Mouse (Mus musculus) heart, postnatal 36 days (tissue): ENCODE measurements around the gene B230219D22Rik. TPM values are rescaled to one million over a fixed set of nuclear protein-coding genes. Genes with fewer than 3 reads are reported as not detected.
"Not testable (repeated sequence)": the region's sequence is repeated elsewhere in the genome, so short reads cannot be mapped to it uniquely, and the experiment has no call there.

Experiments used
- DNase-seq, 2 experiments: peaks; one replicate each; pipeline ENCODE4 v3.0.0; 2021 to 2022
- intact Hi-C: fragments of 180-260 bp; cut with DNase I; formaldehyde crosslinking; loops from one replicate; pipeline ENCODE4 v1.15.1; 2025
- total RNA-seq, 2 experiments: library from RNA; stranded (reverse); gene quantifications; 2 replicates each; pipeline ENCODE4 v1.2.3; 2021

B230219D22Rik gene
- total RNA-seq = 10 to 100 TPM; 39.6 to 45.0 TPM

DNA sequence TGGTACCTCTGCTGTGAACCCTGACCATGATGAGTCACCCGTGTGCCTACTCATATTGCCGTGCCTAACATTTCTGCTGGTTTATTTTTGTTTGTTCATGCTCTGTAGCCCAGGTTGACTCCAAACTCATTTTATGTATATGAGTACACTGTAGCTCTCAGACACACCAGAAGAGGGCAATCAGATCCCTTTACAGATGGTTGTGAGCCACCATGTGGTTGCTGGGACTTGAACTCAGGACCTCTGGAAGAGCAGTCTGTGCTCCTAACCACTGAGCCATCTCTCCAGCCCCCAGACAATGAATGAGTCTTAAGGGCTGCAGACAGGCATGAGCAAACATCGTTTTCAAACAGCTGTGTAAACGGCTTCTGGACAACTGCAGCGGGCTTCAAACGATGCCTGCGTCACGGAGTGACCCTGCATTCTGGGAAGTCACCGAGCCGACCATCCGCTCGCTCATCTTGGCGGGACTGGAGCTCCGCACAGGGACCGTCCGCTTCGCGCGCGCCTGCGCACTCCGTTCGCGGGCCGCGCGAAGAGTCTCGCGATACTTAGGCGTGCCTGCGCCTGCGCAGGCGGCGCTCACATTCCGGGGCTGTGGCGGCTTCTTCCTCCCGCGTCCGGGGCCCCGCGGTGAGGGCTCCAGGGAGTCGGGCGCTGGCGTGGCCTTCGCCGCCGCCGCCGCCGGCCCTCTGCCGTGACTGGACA, at the start of gene B230219D22Rik:
TSS of gene B230219D22Rik (plus strand) at position 590 of the 708 bp plus-strand sequence.
- intact Hi-C loops = loop anchor here (1.0 to 2.0 kb wide), 3 partner anchors 22 to 58 kb away; partner anchors contain the start of genes Ddx46, Pcbd2 and Txndc15
- DNase-seq = peak; percentile 90 to 94

DNA sequence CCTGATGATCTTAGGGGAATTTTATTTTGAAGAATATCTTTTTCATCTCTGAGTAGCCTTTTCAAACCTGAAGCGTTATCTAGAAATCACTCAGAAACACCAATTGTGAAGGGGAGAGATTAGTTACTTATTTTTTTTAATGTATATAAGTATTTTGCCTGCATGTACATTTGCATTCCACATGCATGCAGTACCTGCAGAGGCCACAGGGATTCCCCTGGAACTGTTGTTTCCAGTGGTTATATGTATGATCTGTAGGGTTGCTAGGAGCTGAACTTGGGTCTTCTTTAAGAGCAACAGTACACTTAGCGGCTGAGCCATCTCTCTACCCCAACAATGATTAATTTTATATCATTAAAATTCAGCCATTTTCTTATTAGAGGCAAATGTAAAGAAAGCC, 48.4 kb upstream of the B230219D22Rik start:
- intact Hi-C loops = loop anchor here (5.0 kb wide), 1 partner anchor 237 kb away; no protein-coding TSS in a partner anchor
- no peak for DNase-seq

DNA sequence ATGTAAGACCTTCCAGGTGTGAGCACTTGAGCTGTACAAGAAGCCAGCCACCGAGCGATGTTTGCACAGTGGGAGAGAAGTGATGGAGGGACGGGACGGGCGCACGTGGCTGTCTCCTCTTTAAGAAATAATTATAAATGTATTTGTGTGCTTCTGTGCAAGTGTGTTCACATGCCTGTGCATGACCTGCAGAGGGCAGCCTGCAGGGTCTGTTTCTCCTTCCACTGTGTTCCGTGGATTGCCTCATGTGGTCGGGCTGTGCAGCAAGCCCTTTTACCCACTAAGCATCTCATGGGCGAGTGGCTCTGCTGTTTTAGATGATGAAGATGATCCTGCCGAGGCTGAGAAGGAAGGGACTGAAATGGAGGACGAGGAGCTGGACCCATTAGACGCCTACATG, 42.8 kb upstream of the B230219D22Rik start:
- intact Hi-C loops = no loop called here
- no peak for DNase-seq

DNA sequence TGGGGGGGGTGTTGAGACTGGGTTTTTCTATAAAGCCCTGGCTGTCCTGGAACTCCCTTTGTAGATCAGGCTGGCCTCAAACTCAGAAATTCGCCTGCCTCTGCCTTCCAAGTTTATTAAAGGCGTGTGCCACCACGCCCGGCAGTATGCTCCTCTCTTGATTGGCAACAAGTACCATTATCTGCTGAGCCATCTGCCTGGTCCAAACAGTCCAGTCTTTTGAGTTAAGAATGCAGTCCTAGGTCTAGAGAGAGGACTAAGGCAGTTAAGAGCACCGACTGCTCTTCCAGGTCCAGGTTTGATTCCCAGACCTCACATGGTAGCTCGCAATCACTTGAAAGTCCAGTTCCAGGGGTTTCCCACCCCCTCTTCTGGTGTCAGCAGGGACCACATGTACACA, 41.9 kb upstream of the B230219D22Rik start:
- intact Hi-C loops = no loop called here
- no peak for DNase-seq

DNA sequence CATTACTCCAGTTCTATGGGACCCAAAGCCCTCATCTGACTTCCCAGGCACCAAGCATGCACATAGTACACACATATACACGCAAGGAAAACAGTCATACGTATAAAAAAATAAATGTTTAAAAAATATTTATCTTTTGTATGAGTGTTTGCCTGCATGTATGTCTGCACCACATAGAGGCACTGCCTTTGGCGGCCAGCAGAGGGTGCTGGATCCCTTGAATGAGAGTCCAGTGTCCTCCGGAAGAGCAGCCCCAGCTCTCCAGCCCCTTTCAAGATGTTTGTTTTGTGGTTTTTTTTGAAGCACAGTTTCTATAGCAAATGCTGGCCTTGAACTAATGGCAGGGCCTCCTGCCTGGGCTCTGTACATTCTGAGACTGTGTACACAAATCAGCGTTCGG, 24.4 kb upstream of the B230219D22Rik start:
- DNase-seq = peak; percentile 8 to 38
- intact Hi-C loops = loop anchor here (2.0 kb wide), 1 partner anchor 58 kb away; the partner anchor contains the start of gene Pcbd2

DNA sequence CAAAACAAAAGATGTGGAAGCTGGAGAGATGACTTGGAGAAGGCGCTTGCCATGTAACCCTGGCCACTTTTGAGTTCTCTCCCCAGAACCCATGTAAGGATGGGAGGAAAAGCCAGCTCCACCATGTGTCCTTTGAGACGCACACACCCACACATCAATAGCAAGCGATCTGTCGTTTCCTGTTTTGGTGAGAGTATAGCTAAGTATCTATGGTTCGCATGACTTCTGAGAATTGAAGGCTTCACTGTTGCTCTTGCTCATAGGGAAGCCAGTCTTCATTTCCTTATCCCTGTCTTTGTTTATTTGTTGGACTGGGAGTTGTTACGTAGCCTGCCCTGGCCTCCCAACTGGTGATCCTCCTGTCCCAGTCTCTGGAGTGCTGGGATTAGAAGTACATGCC, 20.2 kb upstream of the B230219D22Rik start:
- DNase-seq = no peak
- intact Hi-C loops = no loop called here

DNA sequence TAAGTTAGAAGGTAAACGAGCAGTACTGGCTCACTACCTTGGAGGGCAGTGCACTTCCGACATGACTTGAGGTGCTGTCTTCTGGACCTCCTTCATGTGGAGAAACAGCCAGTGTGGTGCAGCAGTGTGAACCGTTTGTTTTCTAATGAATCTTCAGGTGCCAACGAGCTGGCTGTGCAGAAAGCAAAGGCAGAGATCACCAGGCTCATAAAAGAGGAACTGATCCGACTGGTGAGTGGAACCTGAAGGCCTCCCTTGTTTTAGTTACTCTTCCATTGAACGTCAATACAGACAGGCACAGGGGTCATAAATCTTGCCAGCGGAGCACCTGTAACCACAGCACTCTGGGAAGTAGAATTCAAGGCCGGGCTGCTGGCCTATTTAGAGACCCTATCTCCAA, 15.6 kb upstream of the B230219D22Rik start:
- intact Hi-C loops = no loop called here
- no peak for DNase-seq

DNA sequence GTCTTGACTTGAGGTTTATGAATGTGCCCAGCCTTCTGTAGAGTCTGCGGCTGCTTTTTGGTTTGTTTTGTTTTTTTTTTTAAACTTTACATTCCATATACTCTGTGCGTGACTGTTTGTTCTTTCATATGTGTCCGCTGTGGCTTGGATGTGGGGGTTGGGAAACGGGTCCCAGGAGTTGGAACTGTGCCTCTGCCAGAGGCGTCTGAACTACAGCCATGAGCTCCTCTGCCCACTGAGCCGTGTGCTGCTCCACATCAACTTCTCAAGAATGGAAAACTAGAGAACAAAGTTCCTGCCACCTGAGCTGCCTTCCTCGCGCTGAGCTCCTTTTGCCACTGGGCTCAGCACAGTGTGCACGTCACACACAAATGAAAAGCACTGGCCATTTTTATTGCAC, 10.7 kb upstream of the B230219D22Rik start:
- intact Hi-C loops = no loop called here
- no peak for DNase-seq

DNA sequence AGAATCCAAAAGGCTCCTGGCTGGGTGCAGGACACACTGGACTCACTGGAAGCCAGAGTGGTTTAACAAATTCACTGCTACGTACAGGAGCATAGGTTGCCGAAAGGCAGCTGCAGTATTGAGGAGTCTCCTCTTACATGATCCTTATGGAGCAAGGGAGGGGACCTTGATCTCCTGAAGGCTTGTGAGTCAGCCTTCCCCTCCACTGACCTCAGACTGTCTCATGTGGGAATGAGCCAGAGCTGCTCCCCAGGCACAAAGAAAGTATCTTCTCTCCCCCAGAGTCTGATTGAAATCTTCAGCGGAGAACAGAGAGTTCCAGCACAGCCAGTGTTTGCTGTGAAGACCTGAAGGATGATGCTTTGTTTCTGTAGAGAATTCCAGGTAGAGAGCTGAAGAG, 9.3 kb upstream of the B230219D22Rik start:
- intact Hi-C loops = no loop called here
- DNase-seq = no peak

DNA sequence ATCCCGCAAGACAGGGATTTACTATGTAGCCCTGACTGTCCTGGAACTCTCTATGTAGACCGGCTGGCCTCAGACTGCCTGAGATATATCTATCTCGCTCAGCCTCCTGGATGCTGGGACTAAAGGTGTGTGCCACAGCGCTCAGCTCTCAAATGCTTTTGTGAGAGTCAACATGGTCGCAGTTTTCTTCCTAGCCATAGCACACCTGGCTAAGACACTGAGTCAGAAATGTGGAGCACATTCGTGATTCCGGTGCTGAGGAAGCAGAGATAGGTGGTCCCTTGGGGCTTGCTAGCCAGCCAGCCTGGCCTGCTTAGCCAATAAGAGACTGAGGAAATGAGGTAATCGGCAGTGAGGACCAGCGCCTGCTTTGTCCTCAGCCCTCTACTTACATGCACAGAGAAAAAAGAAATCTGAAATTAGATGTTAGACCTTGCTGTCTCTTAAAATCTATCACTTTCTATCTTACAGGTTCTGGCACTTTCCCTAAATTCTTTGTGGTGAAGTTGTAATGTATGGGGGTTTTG, 6.8 kb upstream of the B230219D22Rik start:
- no peak for DNase-seq
- intact Hi-C loops = no loop called here

DNA sequence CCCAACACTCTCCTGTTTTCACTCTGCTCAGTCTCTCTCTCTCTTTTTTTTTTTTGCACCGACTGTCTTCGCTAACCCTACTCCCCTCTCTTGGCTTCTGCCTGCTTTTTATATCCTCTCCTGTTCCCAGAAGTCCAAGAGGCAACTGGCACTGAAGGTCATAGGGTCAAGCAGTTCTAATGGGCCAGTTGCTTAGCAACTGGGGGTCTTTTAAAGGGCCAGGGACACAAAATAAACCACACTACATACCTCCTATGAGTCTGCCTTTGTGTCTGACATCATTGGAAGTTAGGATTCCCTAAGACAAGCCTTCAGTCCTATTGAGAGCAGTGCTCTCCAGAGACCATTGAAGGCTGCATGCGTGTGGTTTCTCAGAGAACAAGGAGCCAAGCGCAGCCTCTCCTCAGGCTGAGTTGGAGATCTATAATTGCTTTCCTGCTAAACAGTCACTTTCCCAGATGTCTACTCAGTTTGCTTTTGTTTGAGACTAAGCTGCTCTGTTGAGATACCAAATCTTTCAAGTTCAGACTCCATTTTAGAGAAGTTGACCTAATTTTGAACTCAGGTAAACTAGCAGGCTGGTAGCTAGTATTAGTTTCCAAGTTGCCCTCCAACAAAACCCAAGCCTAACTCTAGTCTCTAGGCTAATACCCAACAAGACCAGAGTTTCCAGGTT, 4.9 kb upstream of the B230219D22Rik start:
- intact Hi-C loops = no loop called here

DNA sequence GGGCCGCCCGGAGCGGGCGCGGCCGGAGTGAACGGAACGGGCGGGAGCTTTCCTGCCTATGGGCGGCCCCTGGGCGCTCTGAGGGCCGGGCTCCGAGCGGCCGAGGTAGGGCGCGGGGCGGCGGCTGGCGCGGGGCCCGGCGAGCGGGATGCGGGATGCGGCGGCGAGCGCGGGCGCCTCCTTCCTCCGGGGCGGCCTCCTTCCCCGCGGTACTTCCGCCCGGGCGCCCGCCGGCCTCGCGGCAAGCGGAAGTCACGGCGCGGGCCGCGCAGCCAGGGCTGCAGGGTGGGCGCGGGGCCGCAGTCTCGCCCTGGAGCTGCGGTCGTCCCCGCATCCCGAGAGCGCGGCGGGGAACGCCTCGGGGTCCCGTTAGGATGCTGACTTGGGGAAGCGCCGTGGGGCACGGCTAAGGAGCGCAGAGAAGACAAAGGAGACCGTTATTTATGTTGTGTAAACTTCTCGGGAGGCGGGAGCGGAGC, 358 bp downstream of the B230219D22Rik start:
- intact Hi-C loops = loop anchor here (1.0 to 2.0 kb wide), 3 partner anchors 21 to 58 kb away; partner anchors contain the start of genes Ddx46, Pcbd2 and Txndc15
- no peak for DNase-seq

More for the DNA sequence above, 4.9 kb upstream of the B230219D22Rik start:
- no peak for DNase-seq

DNA sequence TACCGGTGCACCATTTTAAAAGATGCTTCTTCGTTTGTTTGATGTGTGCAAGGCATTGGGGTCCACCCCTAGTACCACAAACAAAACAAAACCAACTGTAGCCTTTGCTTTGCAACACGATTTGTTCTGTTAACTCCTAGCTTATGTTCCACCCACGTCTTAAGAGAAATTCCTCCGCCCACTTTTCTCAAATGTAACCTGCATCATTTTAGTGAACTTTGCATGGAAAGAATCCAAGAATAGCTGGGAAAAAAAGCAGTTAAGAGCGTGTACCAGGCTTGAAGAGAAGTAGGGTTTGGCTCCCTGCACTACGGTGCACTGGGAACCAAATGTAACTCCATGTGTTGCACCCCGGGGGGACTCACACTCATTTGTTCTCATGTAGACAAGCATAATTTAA, 1.2 kb downstream of the B230219D22Rik start:
- intact Hi-C loops = no loop called here
- no peak for DNase-seq

DNA sequence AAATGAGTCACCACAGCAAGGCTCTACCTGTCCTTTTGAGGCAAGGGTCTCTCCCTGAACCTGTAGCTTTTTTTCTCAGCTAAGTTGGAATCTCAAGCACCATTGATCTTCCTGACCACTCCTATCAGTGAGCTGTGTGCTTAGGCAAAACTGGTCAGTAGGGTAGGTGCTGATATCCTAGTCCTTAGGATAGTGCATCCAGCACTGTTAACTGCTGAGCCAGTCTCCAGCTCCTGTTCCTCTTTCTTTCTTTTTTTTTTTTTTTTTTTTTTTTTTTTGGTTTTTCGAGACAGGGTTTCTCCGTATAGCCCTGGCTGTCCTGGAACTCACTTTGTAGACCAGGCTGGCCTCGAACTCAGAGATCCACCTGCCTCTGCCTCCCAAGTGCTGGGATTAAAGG, 3.1 kb downstream of the B230219D22Rik start:
- DNase-seq, intact Hi-C loops: not testable (repeated sequence)

DNA sequence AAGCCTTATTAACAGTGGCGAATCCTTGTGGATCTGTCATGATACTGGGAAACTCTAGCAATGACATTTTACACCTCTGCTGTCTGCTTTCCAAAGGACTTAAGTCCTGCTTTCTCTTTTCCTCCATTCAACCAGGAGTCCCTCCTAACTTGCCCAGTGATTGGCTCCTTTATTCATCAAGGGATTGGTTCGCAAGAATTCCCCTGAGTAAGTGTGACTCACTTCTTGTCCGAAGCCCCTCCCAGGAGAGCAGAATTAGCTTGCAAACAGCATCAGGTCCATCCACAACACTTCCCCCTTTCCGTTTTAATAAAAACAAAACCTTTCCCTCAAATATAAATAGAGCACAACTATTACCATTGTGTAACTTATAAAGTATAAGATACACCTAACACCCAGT, 11.4 kb downstream of the B230219D22Rik start:
- no peak for DNase-seq
- intact Hi-C loops = no loop called here

DNA sequence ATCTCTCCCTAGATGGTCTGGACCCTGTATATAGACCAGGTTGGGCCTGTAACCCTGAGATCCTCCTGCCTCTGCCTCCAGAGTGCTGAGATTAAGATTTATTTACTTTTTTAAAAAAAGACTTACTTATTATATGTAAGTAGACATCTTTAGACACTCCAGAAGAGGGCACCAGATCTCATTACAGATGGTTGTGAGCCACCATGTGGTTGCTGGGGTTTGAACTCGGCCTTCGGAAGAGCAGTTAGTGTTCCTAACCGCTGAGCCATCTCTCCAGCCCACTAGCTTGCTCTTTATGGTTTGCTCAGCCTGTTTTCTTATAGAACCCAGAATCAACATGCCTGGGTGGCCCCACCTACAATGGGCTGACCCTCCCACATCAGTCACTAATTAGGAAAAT, 19.9 kb downstream of the B230219D22Rik start:
- DNase-seq = no peak
- intact Hi-C loops = no loop called here

DNA sequence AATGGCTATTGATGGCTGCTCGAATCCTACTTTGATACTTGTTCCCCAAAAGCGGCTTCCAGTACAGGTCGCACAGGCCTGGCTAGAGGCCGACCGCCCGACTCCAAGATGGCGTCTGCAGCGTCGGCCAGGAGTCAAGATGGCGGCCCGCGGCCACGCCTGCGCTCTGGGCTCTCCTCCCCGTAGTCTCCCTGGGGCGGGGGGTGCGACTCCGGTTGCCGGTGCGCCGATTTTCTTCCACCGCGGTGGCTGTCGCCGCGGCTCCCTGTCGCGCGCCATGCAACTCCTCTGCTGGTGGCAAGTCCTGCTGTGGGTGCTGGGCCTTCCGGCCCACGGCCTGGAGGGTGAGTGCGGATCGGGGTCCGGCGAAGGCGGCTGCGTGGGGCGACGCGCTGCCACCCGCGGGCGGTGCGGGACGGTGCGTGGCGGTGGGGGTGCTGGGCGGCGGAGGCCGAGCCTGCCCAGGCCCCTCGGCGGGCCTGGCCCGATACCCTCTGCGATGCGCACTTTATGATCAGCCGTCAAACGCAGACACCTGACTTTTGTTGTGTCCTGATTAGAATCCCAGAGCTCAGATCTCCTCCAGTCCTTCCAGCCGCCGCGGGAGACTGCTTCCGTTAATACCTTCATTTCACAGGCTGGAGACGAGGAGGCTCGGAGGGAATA, 21.7 kb downstream of the B230219D22Rik start, which contains the start of gene Txndc15:
TSS of gene Txndc15 (plus strand) at position 150 of the 666 bp plus-strand sequence.
- peak; percentile 95 for DNase-seq
- intact Hi-C loops = loop anchor here (1.0 kb wide), 2 partner anchors 13 to 21 kb away; partner anchors contain the start of genes B230219D22Rik and Pcbd2

DNA sequence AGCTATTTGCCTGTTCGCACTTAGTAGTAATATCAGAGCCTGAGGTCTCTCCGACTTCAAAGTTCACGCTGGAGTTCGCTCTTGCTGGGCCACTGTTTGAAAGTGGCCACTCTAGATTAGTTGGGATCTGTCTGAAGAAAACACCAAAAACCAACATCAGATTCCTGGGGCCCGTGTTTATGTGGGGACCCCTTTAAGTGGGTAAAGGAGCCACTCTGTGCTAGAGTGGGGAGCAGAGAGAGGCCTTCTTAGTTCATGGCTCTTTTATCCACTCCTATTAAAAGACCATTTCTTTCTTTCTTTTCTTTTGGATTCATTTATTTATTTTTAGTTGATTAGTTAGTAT, 22.2 kb downstream of the B230219D22Rik start:
- intact Hi-C loops = loop anchor here (1.0 kb wide), 1 partner anchor 12 kb away; the partner anchor contains the start of gene Pcbd2
- no peak for DNase-seq

DNA sequence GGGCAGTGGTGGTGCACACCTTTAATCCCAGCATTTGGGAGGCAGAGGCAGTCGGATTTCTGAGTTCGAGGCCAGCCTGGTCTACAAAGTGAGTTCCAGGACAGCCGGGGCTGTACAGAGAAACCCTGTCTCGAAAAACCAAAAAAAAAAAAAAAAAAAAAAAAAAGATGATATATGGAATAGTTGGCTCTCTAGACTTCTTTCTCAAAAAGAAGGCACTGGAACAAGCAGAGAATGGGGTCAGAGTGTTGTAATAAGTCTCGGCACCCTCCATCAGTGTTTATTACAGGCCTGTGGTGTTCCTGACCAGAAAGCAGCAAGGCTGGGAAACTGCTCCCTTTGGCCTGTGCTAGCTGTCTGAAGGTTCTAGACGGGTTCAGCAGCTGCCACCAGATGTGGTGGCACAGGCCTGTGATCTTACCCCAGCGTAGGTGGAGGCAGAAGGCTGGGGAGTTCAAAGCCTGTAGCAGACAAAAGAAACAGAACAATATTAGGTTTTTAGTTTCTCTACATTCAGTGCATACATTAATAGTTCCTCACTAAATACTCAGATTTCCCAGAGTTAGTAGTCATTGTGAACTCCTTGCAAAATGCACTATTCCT, 23.1 kb downstream of the B230219D22Rik start:
- DNase-seq = no peak
- intact Hi-C loops = loop anchor here (1.0 kb wide), 1 partner anchor 11 kb away; the partner anchor contains the start of gene Pcbd2

DNA sequence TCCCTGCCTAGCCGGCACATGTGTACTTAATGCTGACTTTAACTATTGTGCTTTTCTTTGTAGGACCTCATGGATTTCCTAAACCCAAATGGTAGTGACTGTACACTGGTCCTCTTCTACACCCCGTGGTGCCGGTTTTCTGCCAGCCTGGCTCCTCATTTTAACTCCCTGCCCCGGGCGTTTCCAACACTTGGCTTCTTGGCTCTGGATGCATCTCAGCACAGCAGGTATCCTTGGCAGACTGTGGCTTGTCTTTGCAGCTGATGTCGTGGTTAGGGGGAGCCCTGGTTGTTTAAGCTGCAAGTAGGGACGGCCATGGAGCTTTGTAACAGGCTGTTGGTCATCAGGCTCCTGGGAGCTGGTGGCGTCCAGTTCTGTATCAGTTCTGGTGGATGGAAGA, 28.6 kb downstream of the B230219D22Rik start:
- intact Hi-C loops = loop anchor here (10.0 kb wide), 1 partner anchor 433 kb away; no protein-coding TSS in a partner anchor
- no peak for DNase-seq
